Mouse (Mus musculus) left cerebral cortex, adult 11 months (tissue): Measurements from ENCODE around the gene Cdiptos.

Experiments used
- DNase-seq: peaks from one replicate; pipeline ENCODE4 v3.0.0; 2022; ENCODE audit warnings: low spot score

Gene Cdiptos

GRCm38 (mm10) chr7:126975893-126975949 lies 177 bp downstream of the Cdiptos start, which contains the start of gene Cdipt:
TSS of gene Cdipt (plus strand) at chr7:126975914.
- DNase-seq = no peak

- no peak for DNase-seq
These were observed 405 bp downstream of the Cdiptos start for GRCm38 (mm10) chr7:126975493-126975892.

GRCm38 (mm10) chr7:126967361-126967760 lies 8.5 kb downstream of the Cdiptos start:
- DNase-seq = no peak

GRCm38 (mm10) chr7:126965568-126965967 lies 10.3 kb downstream of the Cdiptos start:
- no peak for DNase-seq

GRCm38 (mm10) chr7:126963548-126964286 lies 12.2 kb downstream of the Cdiptos start:
- no peak for DNase-seq

GRCm38 (mm10) chr7:126961965-126962364 lies 13.9 kb downstream of the Cdiptos start:
- DNase-seq = no peak

GRCm38 (mm10) chr7:126961095-126961494 lies 14.8 kb downstream of the Cdiptos start:
- no peak for DNase-seq

GRCm38 (mm10) chr7:126959780-126960179 lies 16.1 kb downstream of the Cdiptos start:
- no peak for DNase-seq

GRCm38 (mm10) chr7:126955125-126955524 lies 20.8 kb downstream of the Cdiptos start:
- no peak for DNase-seq

GRCm38 (mm10) chr7:126952646-126953045 lies 23.3 kb downstream of the Cdiptos start:
- DNase-seq = no peak

- no peak for DNase-seq
These were observed 24.2 kb downstream of the Cdiptos start for GRCm38 (mm10) chr7:126951741-126952140.

GRCm38 (mm10) chr7:126950647-126951615 lies 25.0 kb downstream of the Cdiptos start:
- no peak for DNase-seq

- peak; percentile 75 for DNase-seq
These were observed 25.9 kb downstream of the Cdiptos start, which contains the start of gene Sez6l2 for GRCm38 (mm10) chr7:126949793-126950646. TSS of gene Sez6l2 (plus strand) at chr7:126950563.

GRCm38 (mm10) chr7:126949403-126949792 lies 26.5 kb downstream of the Cdiptos start, which contains the start of gene Asphd1:
TSS of gene Asphd1 (minus strand) at chr7:126949582.
- DNase-seq = no peak

- no peak for DNase-seq
These were observed 27.3 kb downstream of the Cdiptos start for GRCm38 (mm10) chr7:126948626-126949025.

GRCm38 (mm10) chr7:126946530-126946929 lies 29.4 kb downstream of the Cdiptos start:
- no peak for DNase-seq

GRCm38 (mm10) chr7:126941801-126942200 lies 34.1 kb downstream of the Cdiptos start:
- DNase-seq = no peak

- no peak for DNase-seq
These were observed 34.7 kb downstream of the Cdiptos start for GRCm38 (mm10) chr7:126941171-126941570.

- DNase-seq = no peak
These were observed 43.2 kb downstream of the Cdiptos start for GRCm38 (mm10) chr7:126932652-126933051.

- DNase-seq = no peak
These were observed 46.9 kb downstream of the Cdiptos start for GRCm38 (mm10) chr7:126929046-126929445.

GRCm38 (mm10) chr7:126928384-126929037 lies 47.4 kb downstream of the Cdiptos start, which contains the start of gene Kctd13:
TSS of gene Kctd13 (plus strand) at chr7:126928879.
- peak; percentile 87 for DNase-seq

- no peak for DNase-seq
These were observed 49.6 kb downstream of the Cdiptos start for GRCm38 (mm10) chr7:126926299-126926698.
